Mouse (Mus musculus) E14TG2a.4 (cell line): ENCODE results near the gene Cntf.

ENCODE experiments used
- CTCF ChIP-seq: conservative IDR thresholded peaks from 2 replicates; pipeline ENCODE4 v1.5.1; 2014; ENCODE audit warnings: low read length
- NANOG ChIP-seq: IDR thresholded peaks from 2 replicates; pipeline ENCODE4 v1.6.1; 2014; ENCODE audit warnings: borderline replicate concordance, low read length, mixed read lengths

DNA sequence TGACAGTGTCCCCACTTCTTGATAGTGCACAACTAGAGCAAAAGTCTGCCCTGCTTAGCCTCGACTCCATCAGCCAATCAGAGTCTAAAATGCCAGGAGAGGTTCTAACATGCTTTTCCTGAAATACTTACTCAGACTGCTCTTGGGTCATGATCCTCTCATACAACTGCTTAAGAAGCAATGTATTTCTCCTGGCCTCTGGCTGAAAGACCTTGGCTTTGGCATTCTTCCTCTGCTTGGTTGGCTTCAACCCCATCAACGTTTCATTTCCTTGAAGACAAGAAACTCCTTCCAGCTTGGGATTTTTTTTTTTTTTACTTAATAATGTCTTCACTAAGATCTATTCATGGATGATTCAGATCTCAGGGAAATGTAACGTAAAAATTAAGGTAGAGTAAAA lies 9.1 kb downstream of the Cntf start:
- no peak for TF ChIP-seq CTCF
- no peak for TF ChIP-seq NANOG
